Mouse (Mus musculus) spleen, postnatal 14 days (tissue): ENCODE measurements around the gene Gm26965.
"Not testable (repeated sequence)": the region's sequence is repeated elsewhere in the genome, so short reads cannot be mapped to it uniquely, and the experiment has no call there.

Experiments used
- DNase-seq, 2 experiments: peaks; one replicate each; pipeline ENCODE4 v3.0.0; 2021 to 2022; ENCODE audit warnings: low spot score in 2 of 2

Gm26965 gene

GRCm38 (mm10) chr13:67525753-67526410, at the start of gene Gm26965, which contains the start of gene Zfp87:
Gm26965 (minus strand) TSS chr13:67526151.
Zfp87 (minus strand) TSS chr13:67526177.
- peak; percentile 77 to 87 for DNase-seq

GRCm38 (mm10) chr13:67572591-67573189, 46.7 kb upstream of the Gm26965 start:
- DNase-seq = no peak

GRCm38 (mm10) chr13:67553730-67554129, 27.8 kb upstream of the Gm26965 start, which contains the start of gene Zfp748:
Zfp748 (minus strand) TSS chr13:67553830.
- no peak for DNase-seq

- DNase-seq = peak; percentile 49 to 72
These were observed 26.8 kb upstream of the Gm26965 start for GRCm38 (mm10) chr13:67552505-67553346.

DNA sequence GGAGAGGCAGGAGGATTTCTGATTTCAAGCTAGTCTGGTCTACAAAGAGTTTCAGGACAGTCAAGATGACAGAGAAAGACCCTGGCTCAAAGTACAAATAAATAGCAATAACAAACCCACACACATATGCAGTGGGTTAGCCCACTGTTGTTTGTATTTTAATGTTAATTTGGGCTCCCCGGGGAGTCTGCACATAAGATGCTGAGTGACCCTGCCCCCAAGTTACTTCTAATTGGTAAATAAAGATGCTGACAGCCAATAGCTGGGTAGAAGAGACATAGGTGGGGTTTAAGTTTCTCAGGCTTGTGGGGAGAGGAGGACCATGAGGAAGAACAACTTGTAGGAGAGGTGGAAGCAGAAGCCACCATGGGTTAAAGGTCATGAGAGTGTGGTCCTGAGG, 20.0 kb upstream of the Gm26965 start:
- no peak for DNase-seq

DNA sequence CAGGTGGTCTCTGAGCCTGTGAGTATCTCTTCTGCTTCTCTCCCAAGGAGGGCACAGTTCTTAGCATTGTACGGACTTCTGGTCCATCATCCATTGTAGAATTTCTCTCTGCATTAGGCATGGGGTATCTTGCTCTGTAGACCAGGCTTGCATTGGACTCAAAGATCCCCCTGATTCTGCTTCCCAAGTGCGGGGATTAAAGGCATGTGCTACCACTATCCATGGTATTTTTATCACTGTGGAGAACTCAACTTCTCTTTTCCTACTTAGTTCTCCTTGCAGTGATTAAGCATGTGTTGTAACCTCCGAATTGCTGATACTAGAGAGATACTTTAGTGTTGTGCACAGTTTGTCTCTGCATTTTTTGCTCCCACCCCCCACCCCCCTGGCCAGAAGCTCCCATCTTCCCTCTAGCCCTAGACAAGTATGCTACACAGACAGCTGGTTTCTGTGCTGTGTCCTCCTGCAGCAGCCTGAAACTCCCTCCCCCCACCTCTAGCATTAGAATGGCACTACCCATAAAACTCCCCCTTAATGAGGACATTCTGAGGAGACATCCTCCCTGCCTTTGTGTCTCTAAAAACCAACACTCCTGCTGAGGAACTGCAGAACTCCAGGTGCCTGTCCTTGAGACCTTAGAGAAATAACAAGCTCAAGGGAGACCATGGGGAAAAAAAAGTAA, 1.2 kb upstream of the Gm26965 start:
- DNase-seq = no peak

GRCm38 (mm10) chr13:67500908-67501307, 25.0 kb downstream of the Gm26965 start:
- DNase-seq = no peak

DNA sequence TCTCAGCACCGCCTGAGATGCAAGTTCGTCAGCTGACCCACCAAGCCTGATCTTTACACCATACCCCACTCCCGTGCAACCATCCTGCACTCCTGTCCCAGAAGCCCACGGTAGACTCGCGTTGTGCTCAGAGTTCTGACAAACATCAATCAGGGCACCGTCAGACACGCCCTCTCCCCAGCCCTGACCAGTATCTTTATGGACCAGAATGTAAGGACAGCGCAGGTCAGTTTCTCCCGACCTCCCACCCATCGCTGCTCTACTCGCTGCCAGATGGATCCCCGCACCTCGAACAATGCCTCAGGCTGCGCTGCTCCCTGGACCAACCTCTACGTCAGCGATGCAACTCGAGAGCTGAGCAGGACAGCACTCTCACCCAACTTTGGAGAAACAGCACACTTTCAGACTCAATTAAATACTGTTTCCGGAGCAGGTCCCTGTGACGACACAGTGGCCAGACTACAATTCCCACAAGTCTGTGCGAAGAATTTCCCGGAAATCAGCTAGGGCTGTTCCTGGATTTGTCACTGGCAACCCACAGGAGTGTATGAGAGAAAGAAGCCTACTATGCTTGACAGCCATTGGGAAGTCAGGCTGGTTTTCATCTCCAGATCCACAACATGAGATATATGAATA, 25.7 kb downstream of the Gm26965 start, which contains the start of gene Zfp58:
Gene Zfp58 (minus strand): TSS at position 472 of the 636 bp plus-strand sequence.
- DNase-seq = peak; percentile 39 to 67

GRCm38 (mm10) chr13:67495631-67496030, 30.3 kb downstream of the Gm26965 start:
- no peak for DNase-seq

DNA sequence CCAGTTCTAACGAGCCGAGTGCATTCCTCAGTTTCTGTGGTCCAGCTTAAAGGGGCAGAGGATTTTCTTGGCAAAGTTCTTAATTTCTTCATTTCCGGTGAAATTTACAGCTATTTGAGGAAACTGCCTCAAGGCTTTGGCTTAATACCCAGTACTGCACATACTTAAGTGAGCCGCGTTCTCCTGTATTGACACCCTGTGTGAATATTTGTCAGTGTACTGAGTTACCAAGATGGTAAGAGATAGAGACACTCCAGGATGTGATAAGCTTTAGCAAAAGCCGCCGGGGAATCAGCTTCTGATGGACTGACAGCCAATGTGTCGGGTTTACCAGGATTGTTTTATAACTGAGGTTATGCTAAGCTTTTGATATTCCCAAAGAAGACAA, 41.5 kb downstream of the Gm26965 start:
- no peak for DNase-seq

DNA sequence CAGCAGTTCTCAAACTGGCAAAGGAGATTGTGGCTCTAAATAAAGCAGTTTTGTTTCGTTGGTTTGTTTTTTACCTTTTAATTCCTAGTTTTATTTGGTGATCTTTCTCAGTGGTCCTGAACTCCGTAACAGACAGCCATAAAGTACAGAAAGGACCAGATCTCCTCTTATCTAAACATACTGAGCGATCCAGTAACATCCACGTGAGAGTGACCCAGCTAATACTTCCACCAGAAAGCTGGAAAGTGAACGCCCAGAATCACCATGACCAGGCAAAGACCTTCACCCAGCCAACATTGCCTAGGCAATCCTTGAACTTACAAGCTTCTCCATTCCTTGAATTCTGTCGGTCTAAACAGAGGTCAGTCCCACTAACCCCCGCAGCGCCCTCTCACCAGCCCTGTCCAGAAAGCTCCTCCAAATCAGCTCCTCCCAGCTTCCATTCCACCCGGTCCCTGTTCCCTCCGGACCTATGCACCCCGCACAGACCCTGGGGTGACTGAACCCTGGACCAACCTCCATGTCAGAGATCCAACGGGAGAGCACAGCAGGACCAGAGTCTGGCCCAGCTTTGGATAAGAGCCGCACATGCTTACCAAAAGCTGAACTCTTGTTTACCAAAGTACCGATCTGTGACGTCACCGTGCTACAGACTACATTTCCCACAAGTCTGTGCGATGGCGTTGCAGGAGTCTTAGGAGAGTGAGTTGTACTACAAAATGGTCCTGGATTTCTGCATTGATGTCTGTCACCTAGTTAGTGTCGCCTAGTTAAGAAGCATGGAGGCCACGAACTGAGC, 42.1 kb downstream of the Gm26965 start, which contains the start of gene Zfp874b:
Gene Zfp874b (minus strand): TSS at position 634 of the 799 bp plus-strand sequence.
- DNase-seq = peak; percentile 66 to 82

GRCm38 (mm10) chr13:67481528-67481927, 44.4 kb downstream of the Gm26965 start:
- DNase-seq = no peak

- no peak for DNase-seq
These were observed 56.7 kb downstream of the Gm26965 start for GRCm38 (mm10) chr13:67469274-67469673.

- not testable (repeated sequence) for DNase-seq
These were observed 62.3 kb downstream of the Gm26965 start for GRCm38 (mm10) chr13:67463506-67464185.

DNA sequence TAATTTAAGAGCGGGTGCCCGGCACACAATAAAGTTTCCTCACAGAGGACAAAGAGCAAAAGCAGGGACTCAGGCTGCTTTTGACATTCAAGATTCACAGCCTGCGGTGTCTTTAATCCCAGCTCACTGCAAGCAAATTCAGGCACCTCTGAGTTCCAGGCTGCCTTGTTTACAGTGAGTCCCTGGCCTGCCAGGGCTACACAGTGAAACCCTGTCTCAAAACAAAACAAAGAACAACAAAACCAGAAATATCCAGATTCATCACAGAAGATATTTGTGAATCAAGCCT, 74.0 kb downstream of the Gm26965 start:
- no peak for DNase-seq

GRCm38 (mm10) chr13:67451172-67452020, 74.6 kb downstream of the Gm26965 start, which contains the start of gene Zfp874a:
Zfp874a (minus strand) TSS chr13:67451624.
- DNase-seq = peak; percentile 71 to 82
